Mouse (Mus musculus): Measurements from ENCODE around the gene Kctd8.
"Not testable (repeated sequence)": the region's sequence is repeated elsewhere in the genome, so short reads cannot be mapped to it uniquely, and the experiment has no call there.

Kctd8 gene

DNA sequence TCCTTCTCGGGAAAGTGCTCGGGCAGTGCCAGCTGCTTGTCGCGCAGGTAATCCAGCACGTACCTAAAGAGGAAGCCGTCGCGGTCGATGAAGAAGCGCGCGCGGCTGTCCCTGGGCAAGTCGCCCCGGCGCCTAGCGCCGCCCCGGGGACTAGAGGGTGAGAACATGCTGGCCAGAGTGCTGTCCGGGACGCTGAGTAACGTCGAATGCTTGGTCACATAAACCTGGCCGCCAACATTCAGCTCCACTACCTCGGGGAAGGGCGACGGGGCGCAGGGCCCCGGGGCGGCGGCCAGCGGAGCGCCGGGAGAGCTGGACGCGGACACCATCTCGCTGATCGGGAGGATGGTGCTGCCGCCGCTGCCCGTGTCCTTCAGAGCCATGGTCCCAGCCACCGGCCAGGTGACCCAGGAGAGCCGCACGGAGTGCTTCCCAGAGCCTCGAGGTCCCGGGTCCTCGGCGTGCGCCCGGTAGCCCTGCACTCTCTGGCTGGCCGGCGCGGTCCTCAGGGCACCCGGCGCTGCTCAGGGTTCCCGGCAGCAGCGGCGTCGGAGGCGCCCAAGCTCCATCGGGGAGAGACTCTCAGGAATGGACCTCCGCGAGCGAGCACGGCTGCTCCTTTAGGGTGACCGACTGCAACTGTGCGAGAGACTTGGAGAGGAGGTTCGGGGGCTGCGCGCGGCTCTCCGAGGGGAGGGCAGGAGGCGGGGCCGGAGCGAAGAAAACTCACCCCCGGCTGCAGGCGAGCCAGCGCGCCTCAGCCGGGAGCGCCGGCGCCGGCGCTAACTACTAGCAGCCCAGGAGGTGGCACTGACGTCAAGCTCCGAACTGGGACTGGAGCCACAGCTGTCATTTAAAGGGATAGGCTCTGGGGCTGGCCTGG lies at the start of gene Kctd8:
TSS of gene Kctd8 (minus strand) at position 761 of the 883 bp plus-strand sequence.
- DNase-seq (ENCODE audit: low read depth, low spot score) = no peak

- DNase-seq (ENCODE audit: low read depth, low spot score) = no peak
These were observed 37.6 kb upstream of the Kctd8 start for GRCm38 (mm10) chr5:69379072-69379471.

DNA sequence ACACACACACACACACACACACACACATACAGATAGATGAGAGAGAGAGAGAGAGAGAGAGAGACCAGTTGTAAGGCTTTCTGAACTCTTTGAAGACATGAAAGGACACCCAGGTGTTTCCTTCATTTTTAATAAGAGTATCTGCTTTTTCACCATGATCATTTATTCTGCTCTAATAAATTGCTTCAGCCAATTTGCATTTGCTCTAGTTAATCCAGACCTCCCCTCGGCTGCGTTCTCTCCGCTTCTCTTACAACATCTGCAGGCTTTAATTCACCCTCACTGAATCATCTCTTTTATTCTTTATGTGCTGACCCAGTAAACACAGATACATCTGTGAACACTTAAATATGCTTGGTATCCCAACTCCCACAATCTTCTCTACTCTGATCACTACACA lies 9.1 kb upstream of the Kctd8 start:
- DNase-seq (ENCODE audit: low read depth, low spot score) = no peak

DNA sequence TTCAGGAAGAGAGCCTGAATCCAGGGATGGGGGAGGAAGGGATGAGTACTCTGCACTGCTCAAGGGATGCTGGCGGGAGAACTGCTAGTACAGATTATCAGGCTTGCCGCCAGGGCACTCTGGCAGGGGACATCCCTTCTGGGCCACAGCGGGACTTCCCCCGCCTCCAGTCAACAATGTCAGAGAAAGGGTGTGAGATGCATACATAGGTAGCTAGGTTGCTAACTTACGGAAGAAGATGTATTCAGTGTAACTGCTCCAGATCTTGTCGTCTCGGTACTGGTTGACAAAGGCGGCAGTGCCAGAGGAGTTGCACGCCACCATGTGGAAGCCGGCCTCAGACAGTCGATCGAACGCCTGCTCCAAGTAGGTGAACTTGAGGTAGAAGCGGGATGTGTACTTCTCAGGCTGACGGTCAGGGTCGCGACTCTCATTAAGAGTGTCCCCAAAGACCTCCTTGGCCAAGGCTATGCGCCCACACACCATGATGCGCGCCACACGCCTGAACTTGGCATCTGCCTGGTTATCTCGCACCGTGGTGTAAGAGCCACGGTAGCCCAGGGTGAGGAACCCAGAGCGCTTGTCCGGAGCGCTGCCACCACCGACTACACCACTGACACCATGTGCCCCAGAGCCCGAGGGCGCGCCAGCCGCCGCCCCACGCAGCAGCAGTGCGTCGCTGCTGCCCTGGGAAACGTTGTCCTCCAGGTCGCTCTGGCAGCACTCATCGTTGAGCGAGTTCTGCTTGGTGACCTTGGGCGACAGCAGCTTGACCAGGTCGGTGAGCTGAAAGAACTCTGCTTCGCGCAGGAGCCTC lies 1.2 kb downstream of the Kctd8 start:
- DNase-seq (ENCODE audit: low read depth, low spot score) = peak; percentile 2

- DNase-seq (ENCODE audit: low read depth, low spot score) = no peak
These were observed 1.9 kb downstream of the Kctd8 start for GRCm38 (mm10) chr5:69339623-69339970.

DNA sequence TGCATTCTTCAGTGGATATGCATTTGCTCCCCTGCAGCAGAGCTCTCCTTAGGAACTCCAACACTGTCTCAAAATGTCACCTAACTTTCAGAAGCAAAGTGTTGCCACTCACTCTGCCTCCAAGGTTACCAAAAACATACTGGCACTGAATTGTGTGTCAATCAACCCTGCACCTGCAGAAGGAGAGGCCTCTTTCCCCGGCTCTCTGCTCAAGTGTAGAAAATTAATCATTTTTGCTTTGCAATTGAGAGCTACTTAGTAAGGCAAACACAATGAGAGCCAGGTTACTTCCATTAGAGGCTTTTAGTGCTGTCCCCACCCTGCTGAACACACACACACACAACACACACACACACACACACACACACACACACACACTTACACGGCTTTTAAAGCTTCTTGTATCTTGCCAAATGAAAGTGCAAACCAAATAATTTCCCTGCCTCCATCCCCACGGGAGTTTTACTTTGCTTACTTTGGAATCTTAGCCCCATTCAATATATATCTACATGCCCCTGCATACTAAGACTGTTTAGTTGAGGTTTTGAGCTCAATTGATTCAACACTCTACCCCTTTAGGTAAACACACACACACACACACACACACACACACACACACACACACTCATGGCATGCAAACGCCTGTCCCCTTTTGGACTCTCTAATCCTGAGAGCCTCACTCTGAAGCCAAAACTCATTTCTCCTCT lies 2.4 kb downstream of the Kctd8 start:
- DNase-seq (ENCODE audit: low read depth, low spot score) = no peak

DNA sequence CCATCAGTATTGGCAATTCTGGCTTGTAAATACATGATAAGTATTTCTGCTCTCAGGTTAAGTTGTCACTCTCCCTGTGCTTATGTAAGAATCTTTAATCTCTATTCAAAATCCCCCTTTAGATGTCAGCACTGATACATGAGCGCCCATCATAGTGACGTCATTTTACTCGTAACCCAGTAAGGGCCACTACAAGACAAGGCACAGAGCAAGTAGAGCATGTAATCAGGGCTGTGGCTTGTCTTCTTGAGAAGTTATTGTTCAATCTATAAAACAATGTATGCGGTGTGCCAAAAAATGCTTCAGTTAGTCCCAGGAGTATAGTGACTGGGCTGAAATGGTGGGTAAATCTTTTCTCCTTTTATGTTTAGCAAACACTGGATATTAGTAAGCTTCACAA lies 13.9 kb downstream of the Kctd8 start:
- DNase-seq (ENCODE audit: low read depth, low spot score) = no peak

GRCm38 (mm10) chr5:69324566-69325230 lies 16.8 kb downstream of the Kctd8 start:
- DNase-seq (ENCODE audit: low read depth, low spot score) = no peak

DNA sequence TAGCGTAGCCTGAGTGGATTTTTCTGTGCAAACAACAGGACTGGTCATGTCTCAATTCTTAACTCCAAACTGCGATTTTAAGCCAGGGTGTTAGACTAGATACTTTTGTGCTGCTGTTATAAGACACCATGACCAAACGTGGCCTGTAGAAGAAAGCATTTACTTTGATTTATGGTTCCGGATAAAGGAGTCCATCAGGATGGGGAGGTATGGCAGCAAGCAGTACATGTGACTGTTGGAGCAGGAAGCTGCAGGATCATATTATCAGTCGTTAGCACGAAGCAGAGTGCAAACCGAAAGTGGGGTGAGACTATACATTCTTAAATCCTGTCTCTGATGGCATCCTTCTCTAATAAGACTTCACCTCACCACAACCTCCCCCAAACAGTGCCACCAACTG lies 28.9 kb downstream of the Kctd8 start:
- DNase-seq (ENCODE audit: low read depth, low spot score) = no peak

DNA sequence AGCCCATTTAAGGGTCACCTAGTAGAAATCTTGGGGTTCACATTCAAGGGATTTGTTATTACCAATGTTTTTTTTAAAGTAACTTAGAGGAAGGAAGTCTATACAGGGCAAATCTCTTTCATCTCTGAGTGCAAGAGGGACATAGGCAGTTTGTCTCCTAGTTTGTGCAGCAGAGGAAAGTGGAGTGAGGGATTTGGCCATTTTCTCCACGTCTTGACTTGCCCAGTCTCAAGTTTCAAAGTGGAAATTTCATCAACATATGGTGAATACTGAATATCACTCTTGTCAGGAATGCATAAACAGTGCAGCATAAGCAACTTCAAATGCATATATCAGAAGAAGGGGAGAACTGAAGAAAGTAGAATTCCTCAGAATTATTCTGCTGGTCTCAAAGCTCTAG lies 39.8 kb downstream of the Kctd8 start:
- DNase-seq (ENCODE audit: low read depth, low spot score) = no peak

DNA sequence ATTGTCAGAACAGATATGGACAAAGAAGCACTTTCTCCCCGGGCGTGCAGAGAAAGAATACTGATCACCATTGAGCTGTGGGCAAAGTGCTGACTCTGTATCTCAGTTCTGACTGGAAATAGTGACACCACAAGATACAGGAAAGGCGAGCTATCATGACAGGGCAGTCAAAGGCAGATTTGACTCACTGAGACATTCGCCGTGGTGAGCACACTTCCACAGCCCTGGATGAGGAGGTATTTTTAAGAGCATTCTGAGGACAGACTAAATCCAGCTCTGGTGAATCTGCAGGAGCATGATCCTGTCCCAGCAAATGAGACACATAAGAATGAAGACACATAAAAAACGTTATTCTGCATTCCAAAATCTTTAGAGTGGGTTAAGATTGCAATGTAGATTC lies 49.1 kb downstream of the Kctd8 start:
- no peak for DNase-seq (ENCODE audit: low read depth, low spot score)

- DNase-seq (ENCODE audit: low read depth, low spot score) = no peak
These were observed 57.1 kb downstream of the Kctd8 start for GRCm38 (mm10) chr5:69284359-69284758.

GRCm38 (mm10) chr5:69252366-69252765 lies 89.1 kb downstream of the Kctd8 start:
- no peak for DNase-seq (ENCODE audit: low read depth, low spot score)

DNA sequence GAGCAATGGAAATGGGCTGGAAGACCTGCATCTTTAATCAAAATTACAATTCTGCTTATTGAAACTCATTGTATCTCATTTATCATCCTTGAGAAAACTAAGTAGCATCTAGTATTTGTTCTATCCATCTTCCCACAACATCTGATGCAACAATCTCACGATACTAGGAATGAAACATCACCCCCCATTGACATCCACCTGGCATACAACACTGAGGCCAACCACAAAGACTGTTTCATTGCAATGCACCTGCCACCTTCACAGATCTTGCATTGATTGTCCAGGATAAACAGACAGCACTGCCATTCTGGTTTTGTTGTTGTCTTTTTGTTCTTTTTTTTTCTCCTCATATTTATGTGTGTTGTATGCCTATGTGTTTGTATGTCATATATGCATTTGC lies 99.5 kb downstream of the Kctd8 start:
- no peak for DNase-seq (ENCODE audit: low read depth, low spot score)

DNA sequence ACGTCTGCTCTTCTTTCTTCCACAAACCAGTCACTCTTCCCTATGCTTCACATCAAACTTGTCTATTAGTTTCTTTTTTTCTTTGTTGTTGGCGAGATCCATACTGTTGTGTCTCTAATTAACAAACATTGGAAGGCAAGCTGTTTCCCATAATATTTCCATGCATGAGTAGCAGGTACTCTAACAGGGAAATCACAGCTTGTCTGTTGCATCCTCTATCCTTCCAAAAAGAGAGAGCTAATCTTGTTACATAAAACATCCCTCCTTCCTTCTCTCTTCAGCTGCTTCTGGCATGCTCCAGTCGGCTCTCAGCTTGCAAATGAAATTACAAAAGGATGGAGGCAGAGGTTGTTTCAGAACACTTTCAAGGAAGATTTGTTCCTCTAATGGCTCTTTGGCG lies 107.9 kb downstream of the Kctd8 start:
- no peak for DNase-seq (ENCODE audit: low read depth, low spot score)

DNA sequence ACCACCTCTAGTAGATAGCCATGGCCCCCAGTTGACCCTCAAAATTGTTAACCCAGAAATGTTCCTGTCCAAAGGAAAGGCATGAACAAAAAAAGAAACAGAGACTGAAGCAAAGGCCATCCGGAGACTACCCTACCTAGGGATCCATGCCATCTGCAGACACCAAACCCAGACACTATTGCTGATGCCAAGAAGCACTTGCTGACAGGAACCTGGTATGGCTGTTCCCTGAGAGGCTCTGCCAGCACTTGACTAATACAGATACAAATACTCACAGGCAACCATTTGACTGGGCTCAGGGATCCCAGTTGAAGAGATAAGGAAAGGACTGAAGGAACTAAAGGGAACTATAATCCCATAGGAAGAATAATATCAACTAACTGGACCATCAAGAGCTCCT lies 109.8 kb downstream of the Kctd8 start:
- DNase-seq (ENCODE audit: low read depth, low spot score) = not testable (repeated sequence)

- DNase-seq (ENCODE audit: low read depth, low spot score) = no peak
These were observed 114.3 kb downstream of the Kctd8 start for GRCm38 (mm10) chr5:69227147-69227546.

- no peak for DNase-seq (ENCODE audit: low read depth, low spot score)
These were observed 118.9 kb downstream of the Kctd8 start for GRCm38 (mm10) chr5:69222608-69223007.

DNA sequence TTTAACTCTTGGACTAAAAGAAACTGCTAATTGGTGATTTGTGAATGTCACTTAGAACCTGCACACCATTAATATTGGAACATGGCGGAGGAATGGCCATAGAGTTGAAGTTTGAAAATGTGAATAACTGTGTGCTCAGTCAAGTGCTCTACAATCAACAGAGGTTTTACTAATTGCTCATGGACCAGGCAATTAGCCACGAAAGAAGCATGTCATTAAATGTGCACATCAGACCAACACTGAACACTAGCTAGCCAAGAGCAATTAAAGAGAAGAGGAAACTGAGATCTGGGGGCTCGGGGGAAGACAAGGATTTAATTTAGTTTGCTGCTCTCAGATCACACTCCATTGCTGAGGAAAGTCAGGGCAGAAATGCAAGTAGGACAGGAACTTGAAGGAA lies 126.3 kb downstream of the Kctd8 start:
- no peak for DNase-seq (ENCODE audit: low read depth, low spot score)

DNA sequence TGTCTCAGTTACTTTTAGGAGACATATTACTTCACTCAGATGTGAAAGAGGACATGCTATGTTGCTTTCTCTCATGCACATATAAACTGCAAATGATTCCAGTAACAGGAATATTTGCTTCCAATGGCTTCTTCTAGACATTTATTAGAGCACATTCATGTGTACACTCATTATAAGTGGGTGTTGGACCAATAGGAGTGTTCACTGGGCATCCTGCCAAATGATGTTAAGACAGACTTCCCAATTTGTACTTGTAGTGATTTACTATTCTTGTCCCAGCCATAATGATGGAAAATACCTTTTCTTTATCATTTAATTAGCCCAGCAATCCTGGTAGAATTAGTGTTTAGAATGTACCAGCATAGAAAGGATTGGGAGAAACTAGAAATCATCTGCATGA lies 132.1 kb downstream of the Kctd8 start:
- DNase-seq (ENCODE audit: low read depth, low spot score) = no peak

- DNase-seq (ENCODE audit: low read depth, low spot score) = peak; percentile 0
These were observed 133.8 kb downstream of the Kctd8 start for GRCm38 (mm10) chr5:69207713-69208112.

Data from CD4-positive, CD25-positive, alpha-beta regulatory T cell, adult 2 months (primary cell).